Mouse (Mus musculus) limb, embryonic 10.5 days (tissue): ENCODE measurements at regions not wholly inside any gene's neighbourhood (a gene's known extent, or its start where the extent isn't known, plus 50 kb on each side); places are given as distances from the start of the nearest gene placed in this dataset.

Experiments
- DNase-seq: peaks from one replicate; pipeline ENCODE4 v3.0.0-alpha.2; 2017; ENCODE audit warnings: low spot score
- H3K27ac ChIP-seq: fragments of 300-500 bp; sonication (generic); 2 replicates; pipeline ENCODE4 v1.5.1; 2016; ENCODE audit warnings: mild to moderate bottlenecking
- H3K27me3 ChIP-seq: fragments of 300-500 bp; sonication (generic); 2 replicates; pipeline ENCODE4 v1.6.1; 2016; ENCODE audit warnings: low read depth, mild to moderate bottlenecking; ENCODE audit not compliant: poor library complexity, severe bottlenecking
- H3K36me3 ChIP-seq: fragments of 300-500 bp; sonication (generic); 2 replicates; pipeline ENCODE4 v1.6.1; 2016; ENCODE audit warnings: mild to moderate bottlenecking, moderate library complexity
- H3K4me1 ChIP-seq: fragments of 300-500 bp; sonication (generic); 2 replicates; pipeline ENCODE4 v1.6.1; 2016
- H3K4me3 ChIP-seq: fragments of 300-500 bp; sonication (generic); 2 replicates; pipeline ENCODE4 v1.5.1; 2016; ENCODE audit warnings: mild to moderate bottlenecking, moderate library complexity
- H3K9me3 ChIP-seq: fragments of 300-500 bp; sonication (generic); replicated peaks from 2 replicates; pipeline ENCODE4 v1.6.1; 2016; ENCODE audit warnings: mild to moderate bottlenecking
- WGBS: fragments of 180-500 bp; shearing (Covaris S2); methylation state at CpG from one replicate; pipeline ENCODE4 v1.1.7; 2016; 5-methylcytosine and 5-hydroxymethylcytosine counted together

DNA sequence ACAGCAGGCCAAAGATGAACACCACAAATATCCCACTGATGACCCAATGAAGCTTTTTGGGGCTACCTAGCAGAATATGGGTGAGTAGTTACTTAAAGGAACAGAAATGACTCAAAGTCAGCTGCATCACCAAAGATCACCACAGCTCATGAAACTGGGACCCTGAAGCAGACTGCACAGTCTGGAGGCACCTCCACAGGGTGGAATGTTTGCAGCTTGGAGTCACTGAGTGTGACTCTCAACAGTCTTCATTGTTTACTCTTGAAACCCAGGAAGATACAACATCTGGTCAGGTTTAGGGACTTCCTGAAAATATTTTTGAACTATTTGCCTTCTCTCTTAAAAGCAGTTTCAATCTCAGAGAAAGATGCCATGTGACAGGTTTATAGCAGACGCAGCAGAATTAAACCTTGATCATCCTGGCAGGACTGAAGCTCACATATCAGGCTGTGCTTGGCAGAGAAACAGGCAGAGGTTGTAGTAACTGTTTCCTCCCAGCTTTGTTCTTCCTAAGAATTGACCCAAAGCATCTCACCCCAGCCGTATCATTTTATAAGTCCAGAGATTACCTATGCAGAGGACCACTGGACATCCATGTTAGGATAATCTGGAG lies 944.1 kb upstream of the Adgrl4 start:
- DNase-seq: no peak
- Histone ChIP-seq H3K27me3 (no peaks in the 10 kb centered on the region), H3K4me3 (no peak overlapping the region), H3K9me3 (no peaks in the 10 kb centered on the region), H3K36me3 (no peaks in the 10 kb centered on the region), H3K27ac (no peak overlapping the region), H3K4me1 (no peaks in the 10 kb centered on the region; the same call in 1 of the 2 replicates)
- WGBS: 66% methylated on average over 2 of the region's 2 CpGs

DNA sequence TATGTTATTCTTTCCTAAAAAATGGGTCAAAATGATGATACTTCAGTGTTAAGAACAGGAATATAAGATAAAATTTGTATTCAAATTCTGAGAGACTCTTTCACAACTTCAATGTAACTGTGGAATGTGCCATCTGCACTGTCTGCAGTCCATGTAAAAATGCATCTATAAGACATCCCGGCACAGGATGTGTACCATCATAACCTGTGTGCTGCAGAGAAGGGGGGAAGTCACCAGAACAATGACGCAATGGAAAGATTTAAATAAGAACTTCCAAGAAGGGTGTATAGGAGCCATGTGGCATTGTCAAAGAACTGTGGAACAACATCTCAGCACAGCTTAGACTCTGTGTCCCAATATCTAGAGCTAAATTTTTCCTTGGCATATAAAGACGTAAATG lies 906.7 kb upstream of the Adgrl4 start:
- DNase-seq: no peak
- H3K4me1 ChIP-seq: no peaks in the 10 kb centered on the region
- H3K4me3 ChIP-seq: no peak overlapping the region
- no peaks in the 10 kb centered on the region for H3K27me3 ChIP-seq
- H3K9me3 ChIP-seq: no peaks in the 10 kb centered on the region
- H3K36me3 ChIP-seq: no peaks in the 10 kb centered on the region
- no peak overlapping the region for H3K27ac ChIP-seq
- WGBS: 95% methylated on average over 3 of the region's 3 CpGs

DNA sequence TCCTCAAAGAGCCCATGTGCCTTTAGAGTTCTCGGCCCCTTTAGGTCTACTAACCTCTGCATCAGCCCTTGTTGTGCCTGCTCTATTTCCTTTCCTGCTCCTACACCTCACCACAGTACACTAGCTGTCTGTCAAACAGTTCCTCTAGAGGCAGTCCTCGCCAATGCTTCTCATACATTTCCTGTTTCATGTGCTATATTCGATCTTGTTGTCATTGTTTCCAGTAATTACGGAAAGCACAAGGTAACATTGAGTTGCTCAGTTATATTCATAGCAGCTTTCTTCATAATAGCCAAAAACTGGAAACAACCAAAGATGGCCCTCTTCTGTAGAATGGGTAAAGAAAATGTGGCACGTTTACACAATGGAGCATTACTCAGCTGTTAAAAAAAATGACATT lies 894.6 kb upstream of the Adgrl4 start:
- WGBS: 89% methylated on average over 5 of the region's 5 CpGs
- no peak for DNase-seq
- Histone ChIP-seq H3K27ac (no peak overlapping the region), H3K9me3 (no peaks in the 10 kb centered on the region), H3K4me3 (no peak overlapping the region), H3K36me3 (no peaks in the 10 kb centered on the region), H3K27me3 (no peaks in the 10 kb centered on the region), H3K4me1 (no peaks in the 10 kb centered on the region)

DNA sequence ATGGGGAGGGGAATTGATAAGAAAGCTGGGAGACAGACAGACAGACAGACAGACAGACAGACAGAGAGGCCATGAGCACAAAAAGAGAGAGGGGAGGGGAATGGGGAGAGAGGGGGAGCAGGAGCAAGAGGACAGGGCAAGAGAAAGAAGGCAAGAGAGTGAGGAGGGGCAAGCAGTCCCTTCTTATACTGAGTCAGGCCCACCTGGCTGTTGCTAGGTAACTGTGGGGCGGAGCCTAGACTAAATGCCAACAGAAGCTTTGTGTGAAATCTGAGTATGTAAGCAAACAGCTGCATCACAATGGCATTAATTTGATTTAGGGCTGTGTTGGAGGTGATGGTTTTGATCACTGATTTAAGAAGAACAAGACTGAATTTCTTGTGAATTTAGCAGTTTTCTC lies 849.2 kb upstream of the Adgrl4 start:
- Histone ChIP-seq H3K4me1 (0 out of 2 replicates have a peak, but pooled peaks cover 4% of the 10 kb centered on the region), H3K4me3 (no peak overlapping the region), H3K9me3 (no peaks in the 10 kb centered on the region), H3K36me3 (no peaks in the 10 kb centered on the region), H3K27me3 (no peaks in the 10 kb centered on the region), H3K27ac (no peak overlapping the region)
- DNase-seq: peak; percentile 37
- WGBS: 65% methylated on average over 1 of the region's 1 CpGs

DNA sequence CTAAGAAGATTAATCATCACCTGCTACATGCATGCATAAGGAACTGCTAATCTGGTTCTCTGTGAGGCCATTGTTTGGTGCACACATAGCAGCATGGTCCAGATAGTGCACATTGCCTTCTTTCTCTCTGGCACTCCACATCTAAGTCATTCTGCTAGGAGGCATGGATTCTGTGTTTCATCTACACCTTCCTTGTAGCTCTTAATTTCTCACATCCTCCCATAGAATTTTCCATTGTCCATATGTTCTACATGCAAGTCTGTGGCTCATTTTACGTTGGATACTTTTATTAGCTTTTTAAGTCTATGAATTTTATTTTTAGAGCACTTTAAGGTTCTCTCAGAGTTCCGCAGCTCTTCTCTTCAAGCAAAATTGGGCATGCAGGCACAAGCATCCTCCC lies 846.7 kb upstream of the Adgrl4 start:
- DNase-seq: no peak
- no peak overlapping the region for H3K27ac ChIP-seq
- no peak overlapping the region for H3K4me3 ChIP-seq
- 0 out of 2 replicates have a peak, but pooled peaks cover 4% of the 10 kb centered on the region for H3K4me1 ChIP-seq
- no peaks in the 10 kb centered on the region for H3K36me3 ChIP-seq
- H3K9me3 ChIP-seq: no peaks in the 10 kb centered on the region
- no peaks in the 10 kb centered on the region for H3K27me3 ChIP-seq
- 88% methylated on average over 2 of the region's 2 CpGs for WGBS

DNA sequence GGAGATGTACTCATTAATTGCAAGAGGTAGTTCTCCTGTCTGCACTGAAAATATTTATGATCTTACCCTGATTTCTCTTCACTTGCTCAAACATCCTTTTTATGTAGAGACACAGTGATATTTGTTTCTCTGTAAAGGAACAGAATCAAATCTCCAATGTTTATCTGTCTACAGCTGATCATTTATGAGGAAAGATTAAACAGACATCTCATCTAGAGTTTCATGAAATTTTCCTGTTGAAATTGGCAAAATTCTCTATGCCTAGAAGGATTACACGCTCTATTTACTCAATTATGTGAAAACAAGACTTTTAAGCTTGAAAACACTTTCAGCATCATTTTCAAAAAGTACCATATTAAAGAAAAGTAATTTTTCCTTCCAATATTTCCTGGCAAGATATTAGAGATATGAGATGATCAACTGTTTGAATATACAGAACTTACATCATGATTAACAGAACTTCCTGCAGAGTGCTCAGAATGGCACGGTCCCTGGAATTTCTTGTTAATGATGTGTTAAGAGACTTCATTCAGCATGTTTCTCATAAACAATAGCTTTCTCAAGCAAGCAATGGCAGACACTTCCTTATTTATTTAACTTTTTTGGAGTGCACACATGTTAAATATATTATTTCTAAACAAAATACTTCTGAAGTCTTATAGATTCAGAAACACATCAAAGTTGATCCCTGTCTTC lies 834.1 kb upstream of the Adgrl4 start:
- 76% methylated on average over 2 of the region's 2 CpGs for WGBS
- no peaks in the 10 kb centered on the region for H3K27me3 ChIP-seq

DNA sequence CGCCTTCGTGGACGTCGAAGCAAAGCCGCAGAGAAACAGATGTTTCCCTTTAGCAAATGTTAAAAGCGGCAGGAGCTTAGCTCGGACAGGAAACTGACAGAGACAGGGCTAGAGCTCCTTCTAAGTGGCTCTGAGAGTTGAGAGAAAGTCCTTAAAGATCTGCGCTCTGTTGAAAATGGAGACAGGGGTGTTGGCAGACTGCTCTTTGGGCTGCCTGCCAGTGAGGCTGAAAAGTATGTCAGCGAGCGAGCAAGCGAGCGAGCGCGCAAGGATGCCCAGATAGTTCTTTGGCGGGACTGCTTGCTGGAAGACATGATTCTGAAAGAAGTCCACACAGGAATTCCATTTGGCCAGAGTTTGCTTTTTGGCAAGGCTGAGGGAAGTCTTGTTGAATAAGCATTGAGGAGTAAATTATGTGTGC lies 827.0 kb upstream of the Adgrl4 start:
- H3K4me3 ChIP-seq: peak overlapping the region; percentile 17; the same call in 1 of the 2 replicates

More for the DNA sequence above, 834.1 kb upstream of the Adgrl4 start:
- DNase-seq: no peak
- Histone ChIP-seq H3K27ac (no peak overlapping the region), H3K4me3 (no peak overlapping the region), H3K36me3 (no peaks in the 10 kb centered on the region), H3K4me1 (no peaks in the 10 kb centered on the region), H3K9me3 (no peaks in the 10 kb centered on the region)

DNA sequence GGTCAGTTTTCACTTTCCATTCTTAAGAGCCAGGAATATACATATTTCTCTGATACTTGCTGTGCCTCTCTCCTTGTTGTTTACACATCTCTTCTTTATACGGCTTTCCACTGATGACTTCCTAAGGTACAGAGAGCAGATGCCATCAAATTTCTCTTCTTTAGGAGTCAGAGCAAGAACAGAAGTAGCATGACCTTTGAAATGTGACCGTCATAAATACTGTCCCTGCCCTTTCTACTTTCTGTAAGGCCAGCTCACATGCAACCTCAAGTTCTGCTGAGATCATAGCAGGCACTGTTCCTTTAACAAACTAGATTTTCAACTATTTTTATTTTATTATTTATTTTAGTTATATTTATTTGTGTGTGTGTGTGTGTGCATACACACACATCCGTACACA lies 800.1 kb upstream of the Adgrl4 start:
- no peaks in the 10 kb centered on the region for H3K9me3 ChIP-seq
- WGBS: 90% methylated on average over 3 of the region's 3 CpGs
- H3K4me3 ChIP-seq: no peak overlapping the region
- no peaks in the 10 kb centered on the region for H3K27me3 ChIP-seq
- no peaks in the 10 kb centered on the region for H3K4me1 ChIP-seq
- no peak for DNase-seq
- H3K27ac ChIP-seq: no peak overlapping the region
- no peaks in the 10 kb centered on the region for H3K36me3 ChIP-seq

More for the DNA sequence above, 827.0 kb upstream of the Adgrl4 start:
- no peak for DNase-seq
- Histone ChIP-seq H3K9me3 (no peaks in the 10 kb centered on the region), H3K36me3 (no peaks in the 10 kb centered on the region), H3K4me1 (peaks cover 4% of the 10 kb centered on the region), H3K27ac (no peak overlapping the region; the same call in 1 of the 2 replicates), H3K27me3 (no peaks in the 10 kb centered on the region)
- 76% methylated on average over 15 of the region's 15 CpGs for WGBS

DNA sequence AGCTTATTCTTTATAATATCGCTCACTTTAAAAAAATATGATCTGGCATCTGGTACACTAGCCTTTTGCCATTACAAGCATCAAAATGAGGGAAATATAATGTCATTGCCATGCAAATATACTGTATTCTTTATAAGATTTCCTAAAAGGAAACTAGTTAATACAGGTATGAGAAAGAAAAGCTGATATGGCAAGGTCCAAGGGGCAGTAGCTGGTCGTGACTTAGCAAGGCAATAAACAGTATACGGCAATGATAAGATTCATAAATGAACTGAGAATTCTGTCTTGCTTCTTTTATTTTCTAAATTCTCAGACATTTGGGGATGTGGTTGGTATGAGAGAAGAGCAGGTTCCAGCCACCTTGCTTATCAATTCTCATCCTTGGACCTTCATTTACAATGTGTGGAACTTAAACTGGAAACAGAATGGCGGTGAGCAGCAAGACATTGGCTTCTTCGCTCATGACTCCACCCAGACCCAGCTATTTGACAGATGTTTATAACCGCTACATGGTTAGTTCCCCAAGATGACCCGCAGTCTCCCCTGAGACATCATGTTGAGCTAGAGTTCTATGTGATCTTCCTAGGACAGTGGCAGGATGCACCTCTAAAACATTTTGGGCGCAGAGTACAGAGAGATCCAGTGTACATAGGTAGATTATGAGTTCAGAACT lies 797.5 kb upstream of the Adgrl4 start:
- 93% methylated on average over 8 of the region's 8 CpGs for WGBS
- Histone ChIP-seq H3K36me3 (no peaks in the 10 kb centered on the region), H3K27me3 (no peaks in the 10 kb centered on the region), H3K9me3 (no peaks in the 10 kb centered on the region), H3K4me1 (no peaks in the 10 kb centered on the region), H3K4me3 (no peak overlapping the region), H3K27ac (no peak overlapping the region)
- DNase-seq: no peak

DNA sequence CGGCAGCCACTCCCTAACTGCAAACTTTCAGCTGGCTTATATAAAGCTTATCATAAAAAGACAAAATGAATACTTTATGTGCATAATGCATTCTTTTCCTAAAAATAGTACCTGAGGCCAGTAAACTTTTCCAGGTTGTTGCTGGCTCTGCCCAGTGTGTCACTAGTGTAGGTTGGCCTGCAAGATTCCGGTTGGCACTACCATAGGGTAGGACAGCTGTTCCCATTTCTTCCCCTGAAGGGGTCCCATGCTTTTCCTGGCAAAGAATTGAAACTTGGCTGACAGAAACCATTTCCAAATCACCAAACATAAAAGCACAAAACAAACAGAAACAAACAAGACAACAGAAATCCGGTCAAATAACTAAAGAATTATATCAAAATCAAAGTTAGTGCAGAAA lies 789.6 kb upstream of the Adgrl4 start:
- DNase-seq: no peak
- H3K9me3 ChIP-seq: no peaks in the 10 kb centered on the region
- no peaks in the 10 kb centered on the region for H3K4me1 ChIP-seq
- no peak overlapping the region for H3K27ac ChIP-seq
- 90% methylated on average over 3 of the region's 3 CpGs for WGBS
- no peaks in the 10 kb centered on the region for H3K36me3 ChIP-seq
- H3K27me3 ChIP-seq: no peaks in the 10 kb centered on the region
- H3K4me3 ChIP-seq: no peak overlapping the region

DNA sequence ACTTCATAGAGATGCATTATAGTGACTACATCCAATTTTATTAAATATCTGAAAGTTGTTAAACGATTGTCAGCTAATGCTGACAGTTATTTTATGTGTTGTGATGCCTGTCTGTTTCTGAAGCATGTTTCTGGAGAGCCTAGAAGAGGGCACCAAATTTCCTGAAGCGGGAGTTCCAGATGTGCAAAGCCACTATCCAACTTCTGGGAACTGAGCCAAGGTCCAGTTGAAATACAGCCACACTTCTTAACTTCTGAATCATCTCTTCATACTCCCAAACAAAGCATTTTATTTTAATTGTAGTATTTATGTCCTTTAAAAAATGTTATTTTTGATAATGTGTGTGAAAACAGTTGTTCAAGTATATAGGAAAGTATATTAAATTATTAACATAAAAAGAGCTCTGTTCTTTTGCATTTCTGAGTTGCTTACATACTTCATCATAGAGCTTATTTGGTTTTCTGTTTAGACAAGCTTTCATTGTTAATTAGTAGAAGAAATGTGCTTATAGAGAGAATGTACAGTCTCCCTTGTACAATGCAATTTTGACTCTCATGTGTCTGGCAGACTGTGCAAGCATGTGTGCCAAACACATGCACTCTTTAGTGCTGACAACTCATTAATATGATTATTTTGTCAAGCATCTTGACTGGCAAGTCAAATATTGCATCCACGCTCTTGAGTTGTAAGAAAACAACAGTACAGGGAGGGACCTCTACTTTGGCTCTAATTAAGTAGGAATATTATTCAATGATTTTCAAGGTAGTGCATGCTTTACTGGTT lies 787.7 kb upstream of the Adgrl4 start:
- H3K36me3 ChIP-seq: no peaks in the 10 kb centered on the region
- no peak overlapping the region for H3K27ac ChIP-seq
- no peak for DNase-seq
- no peaks in the 10 kb centered on the region for H3K4me1 ChIP-seq
- H3K4me3 ChIP-seq: no peak overlapping the region
- no peaks in the 10 kb centered on the region for H3K27me3 ChIP-seq
- H3K9me3 ChIP-seq: no peaks in the 10 kb centered on the region
- 87% methylated on average over 3 of the region's 3 CpGs for WGBS

DNA sequence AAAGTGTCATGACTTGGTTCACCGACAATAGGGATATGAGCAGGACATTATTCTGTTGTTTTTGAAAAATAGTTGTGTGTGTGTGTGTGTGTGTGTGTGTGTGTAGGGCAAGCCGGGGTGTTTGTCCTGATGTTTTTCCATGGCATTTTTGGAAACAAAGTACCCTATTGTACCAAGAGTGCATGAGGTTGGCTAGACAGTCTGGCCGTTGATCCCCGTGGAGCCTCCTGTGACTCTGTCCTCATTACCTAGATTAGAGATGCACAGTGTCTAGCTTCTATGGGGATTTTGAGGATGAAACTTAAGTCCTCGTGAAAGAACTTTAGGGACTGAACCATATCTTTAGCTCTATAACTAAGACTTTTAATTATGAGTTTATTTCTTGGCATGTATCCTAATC lies 741.9 kb upstream of the Adgrl4 start:
- no peak for DNase-seq
- H3K4me3 ChIP-seq: no peak overlapping the region
- no peak overlapping the region for H3K27ac ChIP-seq
- no peaks in the 10 kb centered on the region for H3K27me3 ChIP-seq
- WGBS: 84% methylated on average over 5 of the region's 5 CpGs
- H3K36me3 ChIP-seq: no peaks in the 10 kb centered on the region
- no peaks in the 10 kb centered on the region for H3K4me1 ChIP-seq
- no peaks in the 10 kb centered on the region for H3K9me3 ChIP-seq

DNA sequence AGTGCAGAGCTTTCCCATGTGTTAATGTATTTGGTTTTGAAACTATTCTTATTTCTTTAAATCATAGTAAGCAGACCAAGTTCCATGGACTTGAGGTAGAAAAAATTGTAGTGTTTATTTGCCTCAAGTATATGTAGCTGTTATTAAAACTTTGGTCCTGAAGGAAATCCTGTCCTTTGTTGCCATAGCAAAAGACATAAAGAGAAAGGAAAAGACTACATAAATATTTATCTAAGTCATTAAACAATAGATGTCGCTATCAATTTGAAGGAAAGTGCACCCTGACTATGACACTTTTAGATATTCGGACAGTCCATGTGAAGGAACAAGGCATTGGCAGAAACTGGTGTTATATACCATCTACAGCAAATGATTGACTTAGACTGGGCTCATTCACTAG lies 737.7 kb upstream of the Adgrl4 start:
- WGBS: 89% methylated on average over 2 of the region's 2 CpGs
- Histone ChIP-seq H3K9me3 (no peaks in the 10 kb centered on the region), H3K27me3 (no peaks in the 10 kb centered on the region), H3K4me3 (no peak overlapping the region), H3K4me1 (no peaks in the 10 kb centered on the region), H3K36me3 (no peaks in the 10 kb centered on the region), H3K27ac (no peak overlapping the region)
- DNase-seq: no peak
